Mouse (Mus musculus) cortical plate, adult 2 months (tissue): ENCODE results near the gene Cradd. TPM values are rescaled to one million over a fixed set of nuclear protein-coding genes. Genes with fewer than 3 reads are reported as not detected.

ENCODE experiments used
- H3K27ac ChIP-seq: fragments of 200-500 bp; 2 replicates; pipeline ENCODE4 v1.5.1; 2012; ENCODE audit warnings: low read length, control low read depth, inconsistent platforms; ENCODE audit not compliant: insufficient read depth
- H3K4me1 ChIP-seq: fragments of 200-500 bp; 2 replicates; pipeline ENCODE4 v1.6.1; 2011; ENCODE audit warnings: low read length; ENCODE audit not compliant: control insufficient read depth, insufficient read depth
- H3K4me3 ChIP-seq: fragments of 200-500 bp; 2 replicates; pipeline ENCODE4 v1.5.1; 2011; ENCODE audit warnings: mild to moderate bottlenecking, low read length, control low read depth; ENCODE audit not compliant: insufficient read depth
- CTCF ChIP-seq: fragments of 200-500 bp; IDR thresholded peaks from 2 replicates; pipeline ENCODE4 v1.5.1; 2011; ENCODE audit warnings: mild to moderate bottlenecking, control low read depth, low read length; ENCODE audit not compliant: insufficient read depth; ENCODE audit errors: extremely low read depth
- POLR2A ChIP-seq: fragments of 200-500 bp; IDR thresholded peaks from 2 replicates; pipeline ENCODE4 v1.6.1; 2011; ENCODE audit warnings: mild to moderate bottlenecking, low read length, control low read depth; ENCODE audit not compliant: insufficient read depth; ENCODE audit errors: extremely low read depth
- polyA plus RNA-seq: library from polyadenylated mRNA; depleted of rRNA; stranded (reverse); fragments of >200 nt; gene quantifications from 2 replicates; pipeline ENCODE4 v1.2.3, GENCODE M21; 2012

Gene Cradd
- polyA plus RNA-seq, 1 experiment, result 7.1 TPM

DNA sequence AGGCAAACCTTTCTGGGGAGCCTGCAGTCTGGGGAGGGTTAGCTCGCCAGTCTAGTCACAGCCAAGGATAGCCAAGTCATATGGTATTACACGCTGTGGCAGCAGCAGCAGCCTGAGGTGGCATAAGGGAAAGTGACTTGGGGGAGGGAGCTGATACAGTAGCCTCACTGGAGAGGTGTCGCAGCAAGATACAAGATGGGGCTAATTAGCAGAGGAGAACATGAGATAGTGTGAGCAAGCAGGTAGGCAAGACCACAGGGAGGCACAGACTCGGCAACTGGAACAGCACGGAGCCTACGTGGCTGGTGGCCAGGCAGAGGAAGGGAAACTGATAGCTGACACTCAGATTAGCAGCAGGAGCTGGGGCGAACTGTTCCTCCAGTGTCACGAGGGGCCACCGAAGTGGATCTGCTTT is 26.2 kb downstream of the Cradd start:
- Histone ChIP-seq H3K4me3 (no peak overlapping the region), H3K27ac (peak overlapping the region; percentile 47; the same call in 1 of the 2 replicates), H3K4me1 (no peaks in the 10 kb centered on the region)
- TF ChIP-seq POLR2A (no peak), CTCF (no peak)

DNA sequence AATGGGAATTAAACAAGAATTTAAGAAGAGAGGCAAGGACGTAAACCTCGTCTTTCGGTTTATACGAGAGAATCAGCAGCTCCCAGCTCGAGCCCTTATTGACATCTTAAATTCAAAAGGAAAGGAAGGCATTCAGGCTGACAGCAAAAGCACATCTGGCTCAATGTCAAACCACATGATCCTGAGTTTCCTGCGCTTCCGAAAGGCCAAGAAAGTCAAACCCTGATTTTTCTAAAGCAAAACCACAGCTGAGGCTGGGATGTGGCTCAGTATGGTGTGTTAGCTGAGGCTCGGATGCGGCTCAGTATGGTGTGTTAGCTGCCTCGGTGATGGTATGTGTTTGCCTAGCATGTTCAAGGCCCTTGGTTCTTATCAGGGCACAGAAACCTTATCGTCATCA is 26.9 kb downstream of the Cradd start:
- TF ChIP-seq POLR2A (no peak), CTCF (no peak)
- Histone ChIP-seq H3K27ac (no peak overlapping the region), H3K4me1 (no peaks in the 10 kb centered on the region), H3K4me3 (no peak overlapping the region)

DNA sequence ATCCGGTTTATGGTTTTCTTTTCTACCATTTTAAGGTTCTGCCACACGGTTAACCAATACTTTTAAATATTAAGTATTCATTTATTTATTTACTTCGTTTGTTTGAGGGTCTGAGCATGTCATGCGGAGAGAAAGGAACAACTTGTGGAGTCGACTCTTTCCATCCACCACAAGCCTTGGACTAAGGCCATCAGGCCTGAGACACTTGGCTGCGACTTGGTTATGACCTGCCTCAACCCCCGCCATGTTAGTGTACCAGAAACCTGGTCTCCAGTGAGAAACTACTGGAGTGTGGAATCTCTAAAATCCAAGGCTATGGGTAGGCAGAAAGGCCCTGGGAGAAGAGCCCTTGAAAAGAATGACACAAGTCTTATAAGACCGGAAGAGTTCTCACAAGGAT is 30.7 kb downstream of the Cradd start:
- Histone ChIP-seq H3K27ac (no peak overlapping the region), H3K4me1 (no peaks in the 10 kb centered on the region), H3K4me3 (no peak overlapping the region)
- TF ChIP-seq CTCF (no peak), POLR2A (no peak)

DNA sequence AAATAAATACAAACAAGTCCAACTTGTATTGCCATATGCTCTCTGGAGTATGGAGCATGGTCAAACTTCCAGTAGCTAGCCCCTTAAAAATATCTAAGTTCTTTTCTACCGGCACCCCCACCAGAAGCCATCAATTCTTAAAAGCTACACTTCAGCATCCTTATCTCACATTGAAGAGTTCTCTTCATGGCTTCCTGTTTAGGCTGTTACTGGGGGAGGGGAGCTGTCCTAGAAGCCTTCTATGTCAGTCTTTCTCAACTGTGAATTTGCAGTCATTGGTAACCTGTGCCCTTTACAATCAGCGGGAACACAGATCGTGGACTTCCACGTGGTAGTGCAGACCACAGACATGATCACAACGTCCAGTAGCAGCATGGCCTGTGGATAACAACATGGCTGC is 31.7 kb downstream of the Cradd start:
- Histone ChIP-seq H3K4me1 (no peaks in the 10 kb centered on the region), H3K27ac (no peak overlapping the region), H3K4me3 (no peak overlapping the region)
- TF ChIP-seq CTCF, result no peak
- TF ChIP-seq POLR2A, result no peak

- no peak overlapping the region for H3K27ac ChIP-seq
- TF ChIP-seq CTCF, result no peak
- no peak for TF ChIP-seq POLR2A
Measured at GRCm38 (mm10) chr10:95291133-95291876, 32.6 kb downstream of the Cradd start.

DNA sequence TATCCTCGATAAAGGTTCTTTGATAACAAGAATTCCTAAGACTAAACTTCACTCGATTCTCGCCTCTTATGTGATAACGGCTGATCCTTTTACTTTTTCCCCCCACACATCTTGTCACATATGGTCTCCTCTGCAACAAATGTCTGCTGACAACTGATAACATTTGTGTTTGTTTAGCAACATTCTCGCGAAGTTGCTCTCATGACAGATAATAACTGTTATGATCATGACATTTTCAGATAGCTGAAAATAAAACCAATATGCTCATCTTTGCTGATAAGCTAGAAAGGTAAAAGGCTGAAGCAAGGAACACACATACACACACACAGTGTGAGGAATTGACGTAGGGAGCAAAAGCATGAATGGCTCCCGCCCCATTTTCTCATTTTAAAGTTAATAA is 34.1 kb downstream of the Cradd start:
- no peak overlapping the region for H3K27ac ChIP-seq
- H3K4me3 ChIP-seq, result no peak overlapping the region
- TF ChIP-seq CTCF, result no peak
- no peak for TF ChIP-seq POLR2A
- H3K4me1 ChIP-seq, result no peaks in the 10 kb centered on the region

More at GRCm38 (mm10) chr10:95291133-95291876, 32.6 kb downstream of the Cradd start:
- H3K4me3 ChIP-seq, result no peak overlapping the region
- no peaks in the 10 kb centered on the region for H3K4me1 ChIP-seq

- TF ChIP-seq POLR2A, result no peak
- no peak for TF ChIP-seq CTCF
- no peak overlapping the region for H3K4me3 ChIP-seq
Measured at GRCm38 (mm10) chr10:95288206-95288605, 35.7 kb downstream of the Cradd start.

DNA sequence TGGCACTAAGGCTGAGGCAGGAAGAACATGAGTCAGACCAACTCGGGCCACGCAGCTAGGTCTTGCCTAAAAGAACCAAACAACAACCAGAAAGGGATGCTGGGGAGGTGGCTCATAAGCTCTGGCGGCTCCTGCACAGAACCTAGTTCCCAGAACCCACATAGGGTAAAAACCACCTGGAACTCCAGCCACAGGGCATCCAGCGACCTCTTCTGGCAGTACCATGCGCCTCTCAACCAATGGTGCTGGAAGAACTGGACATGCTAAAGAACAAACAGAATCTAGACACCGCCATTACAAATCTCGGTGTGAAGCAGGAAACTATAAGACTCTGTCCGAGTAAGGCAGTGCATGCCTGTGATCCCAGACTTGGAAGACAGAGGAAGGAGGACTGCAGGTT is 36.6 kb downstream of the Cradd start:
- H3K27ac ChIP-seq, result no peak overlapping the region
- no peaks in the 10 kb centered on the region for H3K4me1 ChIP-seq
- TF ChIP-seq POLR2A (no peak), CTCF (no peak)
- no peak overlapping the region for H3K4me3 ChIP-seq

More at GRCm38 (mm10) chr10:95288206-95288605, 35.7 kb downstream of the Cradd start:
- H3K4me1 ChIP-seq, result no peaks in the 10 kb centered on the region
- no peak overlapping the region for H3K27ac ChIP-seq

DNA sequence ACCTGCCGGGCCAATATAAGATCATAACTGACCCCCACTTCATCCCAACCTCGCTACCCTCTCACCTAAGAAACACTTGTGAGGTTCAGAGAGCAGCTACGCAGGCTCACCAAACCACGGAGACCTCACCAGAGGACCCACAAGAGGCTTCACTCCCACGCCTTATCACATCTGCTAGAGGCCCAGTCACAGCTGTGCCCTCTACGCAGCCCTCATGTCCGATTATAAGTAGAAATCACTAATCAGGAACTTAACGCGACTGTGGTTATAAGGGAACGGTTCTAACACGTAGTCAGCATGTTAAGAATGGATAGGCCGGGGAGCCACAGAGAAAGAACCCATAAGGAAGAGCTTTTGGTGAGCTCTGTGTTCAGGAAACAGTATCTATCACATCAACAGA is 40.5 kb downstream of the Cradd start:
- Histone ChIP-seq H3K27ac (no peak overlapping the region), H3K4me1 (no peaks in the 10 kb centered on the region), H3K4me3 (no peak overlapping the region)
- no peak for TF ChIP-seq CTCF
- no peak for TF ChIP-seq POLR2A

- TF ChIP-seq POLR2A, result no peak
- no peak for TF ChIP-seq CTCF
- Histone ChIP-seq H3K4me1 (no peaks in the 10 kb centered on the region), H3K27ac (no peak overlapping the region)
Measured at GRCm38 (mm10) chr10:95281996-95282395, 41.9 kb downstream of the Cradd start.

More at GRCm38 (mm10) chr10:95281996-95282395, 41.9 kb downstream of the Cradd start:
- no peak overlapping the region for H3K4me3 ChIP-seq
